Mouse (Mus musculus): ENCODE data around the gene Myo1f. TPM values are rescaled to one million over a fixed set of nuclear protein-coding genes. Genes with fewer than 3 reads are reported as not detected.

Myo1f gene
- total RNA-seq, 1 experiment from 2014 or later: 1.7 TPM

DNA sequence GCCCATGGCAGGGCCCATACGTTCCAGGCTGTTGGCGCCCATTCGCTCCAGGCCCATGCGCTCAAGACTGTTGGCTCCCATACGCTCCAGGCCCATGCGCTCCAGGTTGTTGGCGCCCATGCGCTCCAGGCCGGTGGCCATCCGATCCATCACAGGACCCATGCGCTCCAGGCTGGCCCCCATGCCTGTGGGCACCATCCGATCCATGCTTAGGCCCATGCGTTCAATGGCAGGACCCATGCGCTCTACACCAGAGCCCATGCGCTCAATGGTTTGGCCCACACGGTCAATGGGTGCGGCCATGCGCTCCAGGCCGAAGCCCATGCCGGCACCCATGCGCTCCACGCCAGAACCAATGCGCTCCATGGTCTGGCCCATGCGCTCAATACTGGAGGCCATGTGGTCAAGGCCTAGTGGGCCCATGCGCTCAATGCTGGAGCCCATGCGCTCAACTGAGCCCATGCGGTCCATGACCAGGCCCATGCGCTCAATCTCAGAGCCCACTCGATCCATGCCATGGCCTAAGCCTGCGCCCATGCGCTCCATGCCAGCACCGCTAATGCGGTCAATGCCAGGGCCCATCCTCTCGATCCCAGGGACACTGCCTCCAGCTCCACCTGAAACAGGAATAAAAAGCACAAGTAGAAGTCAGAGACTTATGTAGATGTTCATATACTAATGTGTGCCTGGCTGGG, 94.4 kb downstream of the Myo1f start:
- no peak for DNase-seq

Other genes starting within 250 kb of the Myo1f start
- 8.7 and 9.3 TPM in 2 replicates for gene Zfp81, start 196.8 kb upstream of the Myo1f start, total RNA-seq (2021)
- gene Zfp101, start 161.1 kb upstream of the Myo1f start, total RNA-seq (2021): 7.9 and 8.6 TPM in 2 replicates
- 0.26 and 0.38 TPM in 2 replicates for gene Actl9, start 122.8 kb upstream of the Myo1f start, total RNA-seq (2021)
- gene Adamts10, start 31.5 kb upstream of the Myo1f start, total RNA-seq (2021): 39.9 and 51.3 TPM in 2 replicates
- gene Zfp414, start 73.4 kb downstream of the Myo1f start, total RNA-seq (2021): 32.8 and 38.9 TPM in 2 replicates
- 0.34 and 0.89 TPM in 2 replicates for gene Pram1, start 82.3 kb downstream of the Myo1f start, total RNA-seq (2021)
- gene Hnrnpm, start 131.2 kb downstream of the Myo1f start, total RNA-seq (2021): 224 and 229 TPM in 2 replicates
- gene March2, start 163.0 kb downstream of the Myo1f start, total RNA-seq (2021): 119 and 133 TPM in 2 replicates
- 217 and 242 TPM in 2 replicates for gene Rab11b, start 204.8 kb downstream of the Myo1f start, total RNA-seq (2021)
- gene Angptl4, start 226.1 kb downstream of the Myo1f start, total RNA-seq (2021): 121 and 189 TPM in 2 replicates

All from adrenal gland, postnatal 14 days (tissue).